Mouse (Mus musculus) neural tube, embryonic 11.5 days (tissue): ENCODE results near the gene Arhgap17. TPM values are rescaled to one million over a fixed set of nuclear protein-coding genes. Genes with fewer than 3 reads are reported as not detected.

Source experiments
- ATAC-seq: fragments of 200-750 bp; cut with Nextera tagmentation; 2 replicates; pipeline ENCODE4 v1.8.0; 2017; ENCODE audit warnings: moderate number of reproducible peaks, mild to moderate bottlenecking, moderate TSS enrichment, moderate library complexity; ENCODE audit not compliant: insufficient read depth, low FRiP score, low TSS enrichment
- DNase-seq: peaks from one replicate; pipeline ENCODE4 v3.0.0-alpha.2; 2015; ENCODE audit warnings: low spot score
- H3K27ac ChIP-seq: fragments of 300-500 bp; sonication (generic); 2 replicates; pipeline ENCODE4 v1.5.1; 2014; ENCODE audit warnings: low read depth, mild to moderate bottlenecking, low read length
- H3K27me3 ChIP-seq: fragments of 300-500 bp; sonication (generic); 2 replicates; pipeline ENCODE4 v1.6.1; 2014; ENCODE audit warnings: mild to moderate bottlenecking, low read length, mixed read lengths; ENCODE audit not compliant: control insufficient read depth, insufficient read depth
- H3K36me3 ChIP-seq: fragments of 300-500 bp; sonication (generic); 2 replicates; pipeline ENCODE4 v1.6.1; 2014; ENCODE audit warnings: mild to moderate bottlenecking, low read length, moderate library complexity, mixed read lengths; ENCODE audit not compliant: control insufficient read depth, insufficient read depth
- H3K4me1 ChIP-seq: fragments of 300-500 bp; sonication (generic); 2 replicates; pipeline ENCODE4 v1.6.1; 2014; ENCODE audit warnings: low read length, mixed read lengths; ENCODE audit not compliant: control insufficient read depth, insufficient read depth
- H3K4me2 ChIP-seq: fragments of 300-500 bp; sonication (generic); 2 replicates; pipeline ENCODE4 v1.6.1; 2014; ENCODE audit warnings: low read depth, mild to moderate bottlenecking, moderate library complexity
- H3K4me3 ChIP-seq: fragments of 300-500 bp; sonication (generic); 2 replicates; pipeline ENCODE4 v1.5.1; 2014; ENCODE audit warnings: low read depth, low read length
- H3K9ac ChIP-seq: fragments of 300-500 bp; sonication (generic); 2 replicates; pipeline ENCODE4 v1.6.1; 2014; ENCODE audit warnings: mild to moderate bottlenecking, low read length
- H3K9me3 ChIP-seq: fragments of 300-500 bp; sonication (generic); 2 replicates; pipeline ENCODE4 v1.6.1; 2016; ENCODE audit warnings: low read length; ENCODE audit not compliant: control insufficient read depth
- WGBS: fragments of 180-500 bp; shearing (Covaris S2); extraction: QIAGEN DNeasy Blood & Tissue Kit; methylation state at CpG from one replicate; pipeline ENCODE4 v1.1.7; 2014; 5-methylcytosine and 5-hydroxymethylcytosine counted together
- polyA plus RNA-seq: library from polyadenylated mRNA; unstranded; fragments of >200 nt; fragmentation: Nextera tagmentation; extraction: Ambion mirVana; gene quantifications from 2 replicates; pipeline ENCODE4 v1.2.1, GENCODE M21; 2014

The Arhgap17 gene
- 28.1 and 32.9 TPM in 2 replicates for polyA plus RNA-seq

- Histone ChIP-seq H3K27ac (peak within 1 kb of the TSS; percentile 93), H3K9me3 (no peaks in the 10 kb centered on the region), H3K4me2 (peak within 1 kb of the TSS; percentile 90), H3K4me1 (peaks cover 14% of the 10 kb centered on the region), H3K9ac (peak within 1 kb of the TSS; percentile 74), H3K4me3 (peak within 1 kb of the TSS; percentile 80), H3K36me3 (no peaks in the 10 kb centered on the region), H3K27me3 (no peaks in the 10 kb centered on the region)
- 0% methylated on average over 59 of the region's 64 CpGs for WGBS
- ATAC-seq (peak; percentile 95), DNase-seq (peak; percentile 97)
Measured at GRCm38 (mm10) chr7:123369759-123370481, at the start of gene Arhgap17, which contains the start of gene Lcmt1. Gene Arhgap17 (minus strand): TSS chr7:123369915. Gene Lcmt1 (plus strand): TSS chr7:123369784.

DNA sequence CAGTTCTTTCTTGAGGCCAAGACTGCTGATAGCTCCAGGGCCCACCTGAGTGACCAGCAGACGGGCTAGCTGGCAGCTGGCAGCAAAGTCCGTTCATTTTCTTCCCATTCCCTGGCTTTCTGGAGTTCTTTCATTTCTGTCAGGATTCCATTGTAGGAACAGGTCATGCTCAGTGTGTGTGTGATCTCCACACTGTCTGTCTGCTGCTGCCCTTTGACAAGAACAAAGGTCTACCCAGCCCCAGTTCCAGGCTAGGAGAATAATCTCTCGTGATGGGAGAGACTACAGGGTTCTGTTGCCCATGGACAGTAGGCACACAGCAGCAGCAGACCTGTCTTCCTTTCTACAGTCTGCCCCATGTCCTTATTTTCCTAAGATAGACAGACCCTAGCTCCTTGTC lies 47.9 kb upstream of the Arhgap17 start:
- DNase-seq (no peak), ATAC-seq (no peak)
- Histone ChIP-seq H3K27ac (no peak overlapping the region), H3K27me3 (no peaks in the 10 kb centered on the region), H3K4me3 (no peak overlapping the region), H3K4me2 (no peak overlapping the region), H3K9me3 (no peaks in the 10 kb centered on the region), H3K36me3 (peaks cover 3% of the 10 kb centered on the region), H3K4me1 (no peaks in the 10 kb centered on the region), H3K9ac (no peak overlapping the region)
- WGBS = 86% methylated on average over 3 of the region's 3 CpGs

DNA sequence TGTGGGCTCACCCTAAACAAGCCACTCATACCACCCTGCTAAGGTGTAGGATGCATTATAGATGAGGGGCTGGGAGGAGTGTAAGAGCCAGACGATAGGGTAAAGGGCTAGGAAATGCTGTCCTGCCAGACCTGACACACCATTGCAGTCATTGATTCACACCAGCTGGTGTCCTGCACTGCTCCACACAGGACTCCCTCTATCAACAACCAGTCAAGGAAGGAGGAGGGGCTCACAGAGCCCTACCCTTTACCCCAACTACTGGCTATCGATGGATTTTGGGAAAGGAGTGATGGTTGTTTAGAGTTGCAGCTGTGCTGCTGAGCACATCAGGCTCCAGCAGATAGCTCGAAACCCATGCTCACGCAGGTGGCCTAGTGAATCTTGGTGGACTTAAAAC lies 47.1 kb upstream of the Arhgap17 start:
- Histone ChIP-seq H3K4me1 (no peaks in the 10 kb centered on the region), H3K9me3 (no peaks in the 10 kb centered on the region), H3K4me3 (no peak overlapping the region), H3K9ac (no peak overlapping the region), H3K27me3 (no peaks in the 10 kb centered on the region), H3K27ac (no peak overlapping the region), H3K4me2 (no peak overlapping the region), H3K36me3 (peaks cover 3% of the 10 kb centered on the region; the same call in 1 of the 2 replicates)
- no peak for DNase-seq
- WGBS = 90% methylated on average over 4 of the region's 4 CpGs
- no peak for ATAC-seq

DNA sequence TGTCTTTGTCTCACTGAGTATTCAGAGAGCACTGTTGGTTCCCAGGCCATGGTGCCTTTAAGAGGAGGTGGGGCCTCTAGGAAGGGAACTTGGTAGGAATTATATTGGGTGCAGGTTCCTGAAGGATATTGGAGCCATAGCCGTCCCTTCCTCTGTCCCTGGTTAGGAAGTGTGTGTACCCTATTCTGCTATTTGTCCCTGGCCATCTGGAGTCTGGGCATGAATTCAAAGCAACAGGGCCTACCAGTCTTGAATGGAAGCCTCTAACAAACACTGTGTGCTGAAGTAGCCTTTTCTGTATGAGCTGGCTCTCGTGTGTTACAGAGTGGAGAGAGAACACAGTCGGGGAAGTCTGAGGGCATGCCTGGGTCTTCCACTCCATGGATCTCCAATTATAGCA lies 42.4 kb upstream of the Arhgap17 start:
- H3K36me3 ChIP-seq = peaks cover 3% of the 10 kb centered on the region; the same call in 1 of the 2 replicates
- no peaks in the 10 kb centered on the region for H3K27me3 ChIP-seq
- ATAC-seq = no peak
- H3K27ac ChIP-seq = no peak overlapping the region
- no peak overlapping the region for H3K4me3 ChIP-seq
- no peak for DNase-seq
- H3K4me2 ChIP-seq = no peak overlapping the region
- 87% methylated on average over 3 of the region's 3 CpGs for WGBS
- no peak overlapping the region for H3K9ac ChIP-seq
- H3K4me1 ChIP-seq = no peaks in the 10 kb centered on the region
- H3K9me3 ChIP-seq = no peaks in the 10 kb centered on the region

DNA sequence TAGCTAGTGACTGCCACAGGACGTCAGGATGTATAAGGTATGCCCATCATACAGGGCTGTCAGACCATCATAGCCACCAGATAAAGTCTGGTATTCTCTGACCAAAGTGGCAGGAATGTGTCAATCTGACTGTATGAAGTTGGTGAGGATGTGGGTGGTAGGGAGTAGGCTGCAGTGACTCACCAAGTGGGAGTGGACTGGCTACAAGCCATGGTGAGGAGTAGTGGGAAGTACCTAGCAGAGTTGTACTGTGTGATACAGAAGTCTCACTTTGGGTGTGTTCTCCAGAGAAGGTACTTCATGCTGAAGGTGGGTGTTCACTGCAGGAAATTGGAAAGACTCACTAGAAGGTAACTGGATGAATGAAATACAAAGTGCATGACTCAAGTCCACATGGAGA lies 41.4 kb upstream of the Arhgap17 start:
- no peaks in the 10 kb centered on the region for H3K9me3 ChIP-seq
- ATAC-seq = no peak
- H3K36me3 ChIP-seq = peaks cover 3% of the 10 kb centered on the region; the same call in 1 of the 2 replicates
- H3K4me1 ChIP-seq = no peaks in the 10 kb centered on the region
- H3K4me2 ChIP-seq = no peak overlapping the region
- DNase-seq = no peak
- H3K27me3 ChIP-seq = no peaks in the 10 kb centered on the region
- H3K4me3 ChIP-seq = no peak overlapping the region
- H3K9ac ChIP-seq = no peak overlapping the region
- WGBS = 92% methylated on average over 1 of the region's 1 CpGs
- H3K27ac ChIP-seq = no peak overlapping the region

- H3K36me3 ChIP-seq = peaks cover 3% of the 10 kb centered on the region; the same call in 1 of the 2 replicates
- H3K4me2 ChIP-seq = no peak overlapping the region
- H3K27ac ChIP-seq = no peak overlapping the region
- ATAC-seq (no peak), DNase-seq (no peak)
- H3K27me3 ChIP-seq = no peaks in the 10 kb centered on the region
- WGBS = 94% methylated on average over 7 of the region's 7 CpGs
- no peak overlapping the region for H3K9ac ChIP-seq
- no peaks in the 10 kb centered on the region for H3K9me3 ChIP-seq
- no peaks in the 10 kb centered on the region for H3K4me1 ChIP-seq
- no peak overlapping the region for H3K4me3 ChIP-seq
Measured at GRCm38 (mm10) chr7:123410502-123410901, 40.8 kb upstream of the Arhgap17 start.

DNA sequence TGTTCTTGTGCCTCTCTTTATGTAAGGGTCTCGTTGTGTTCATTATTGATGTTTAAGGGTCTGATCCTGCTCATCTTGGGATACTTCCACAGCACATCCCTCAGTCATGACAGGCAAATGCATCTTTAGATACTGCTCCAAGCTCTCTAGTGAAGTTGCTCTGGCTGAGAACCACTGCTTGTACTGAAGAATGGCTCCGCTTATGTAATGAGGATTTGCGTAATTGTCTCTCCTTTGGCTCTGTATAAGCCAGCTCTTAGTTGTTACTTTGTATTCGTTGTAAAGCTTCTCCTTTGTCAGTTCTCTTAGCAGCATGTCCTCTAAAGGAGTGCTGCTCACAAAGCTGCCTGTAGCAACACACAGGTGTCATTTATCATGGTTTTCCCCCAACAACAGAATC lies 37.3 kb upstream of the Arhgap17 start:
- Histone ChIP-seq H3K9ac (no peak overlapping the region), H3K27me3 (no peaks in the 10 kb centered on the region), H3K4me2 (no peak overlapping the region), H3K36me3 (no peaks in the 10 kb centered on the region; the same call in 1 of the 2 replicates), H3K9me3 (no peaks in the 10 kb centered on the region), H3K27ac (no peak overlapping the region), H3K4me1 (no peaks in the 10 kb centered on the region), H3K4me3 (no peak overlapping the region)
- ATAC-seq (no peak), DNase-seq (no peak)
- WGBS = 88% methylated on average over 4 of the region's 4 CpGs

- no peaks in the 10 kb centered on the region for H3K9me3 ChIP-seq
- no peak overlapping the region for H3K4me2 ChIP-seq
- H3K4me3 ChIP-seq = no peak overlapping the region
- ATAC-seq (no peak), DNase-seq (no peak)
- H3K36me3 ChIP-seq = no peaks in the 10 kb centered on the region; the same call in none of the 2 replicates
- no peak overlapping the region for H3K9ac ChIP-seq
- no peaks in the 10 kb centered on the region for H3K27me3 ChIP-seq
- no peaks in the 10 kb centered on the region for H3K4me1 ChIP-seq
- no peak overlapping the region for H3K27ac ChIP-seq
- WGBS = 86% methylated on average over 3 of the region's 3 CpGs
Measured at GRCm38 (mm10) chr7:123405619-123406018, 35.9 kb upstream of the Arhgap17 start.

DNA sequence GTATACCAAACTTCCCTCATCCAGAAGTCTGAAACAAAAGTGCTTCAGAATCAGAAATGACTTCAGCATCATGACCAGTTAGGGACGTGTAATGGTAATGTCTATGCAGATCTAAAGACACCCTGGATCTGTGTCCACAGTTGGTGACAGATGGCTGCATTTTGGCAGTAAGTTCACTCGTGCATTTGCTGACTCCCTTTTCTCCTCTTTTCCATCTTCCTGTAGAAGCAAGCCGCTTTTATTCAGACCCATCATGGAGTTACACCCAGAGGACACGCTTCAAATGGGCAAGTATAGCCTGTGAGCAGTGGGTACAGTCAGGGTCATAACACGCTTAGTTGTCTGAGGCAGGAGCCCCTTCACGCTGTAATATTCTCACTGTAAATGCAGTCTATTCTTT lies 34.5 kb upstream of the Arhgap17 start:
- Histone ChIP-seq H3K9me3 (no peaks in the 10 kb centered on the region), H3K9ac (no peak overlapping the region), H3K36me3 (no peaks in the 10 kb centered on the region; the same call in none of the 2 replicates), H3K4me2 (no peak overlapping the region), H3K27me3 (no peaks in the 10 kb centered on the region), H3K4me1 (no peaks in the 10 kb centered on the region), H3K4me3 (no peak overlapping the region), H3K27ac (no peak overlapping the region)
- ATAC-seq = no peak
- WGBS = 91% methylated on average over 6 of the region's 6 CpGs
- no peak for DNase-seq
